Mouse (Mus musculus): Measurements from ENCODE around the gene Usp36.

GRCm38 (mm10) chr11:118219066-118219465 is 71.0 kb downstream of the Usp36 start:
- TF ChIP-seq CTCF (IDR thresholded peaks at IDR 0.05; ENCODE audit: low read depth, low read length) (no peak), POLR2A (IDR thresholded peaks at IDR 0.05; ENCODE audit: extremely low read depth, insufficient read depth, low read length) (no peak)

Measured in liver, adult 2 months (tissue).